Mouse (Mus musculus): ENCODE measurements around the gene Syne1. TPM values are rescaled to one million over a fixed set of nuclear protein-coding genes. Genes with fewer than 3 reads are reported as not detected.

Syne1 gene
- total RNA-seq, 2 experiments from 2014 or later = 34.7 to 54.5 TPM

DNA sequence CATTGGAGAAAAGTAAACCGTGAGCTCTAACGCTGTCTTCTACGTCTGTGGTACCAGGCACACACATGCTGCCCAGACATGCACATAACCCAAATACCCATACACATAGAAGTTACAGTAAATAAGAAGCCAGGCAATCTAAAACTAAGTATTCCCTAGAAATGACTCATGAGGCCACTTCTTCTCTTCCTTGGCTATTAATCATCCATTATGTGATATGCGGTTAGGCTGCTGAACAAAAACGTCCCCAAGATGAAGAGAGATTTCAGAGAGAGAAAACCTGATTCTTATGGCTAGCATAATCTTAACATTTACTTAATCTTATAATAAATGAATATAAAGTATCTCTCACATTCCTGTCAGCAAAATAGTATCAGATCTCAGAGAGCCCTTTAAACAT lies 409.8 kb downstream of the Syne1 start:
- DNase-seq = no peak

DNA sequence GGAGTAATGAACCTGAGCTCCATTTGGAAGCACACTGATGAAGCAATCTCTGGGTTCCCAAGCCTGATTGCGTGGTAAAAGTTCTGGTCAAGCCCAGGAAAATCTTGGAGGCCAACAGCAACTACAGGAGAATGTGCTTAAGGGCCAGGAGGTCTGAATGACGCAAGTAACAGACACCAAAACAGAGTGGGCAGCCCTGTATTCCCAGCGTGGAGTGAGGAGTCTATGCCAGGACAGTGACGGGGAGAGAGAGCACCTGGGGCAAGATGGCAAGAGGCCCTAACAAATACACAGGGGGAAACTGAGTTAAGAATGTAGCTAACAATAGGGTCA lies 411.4 kb downstream of the Syne1 start:
- DNase-seq = peak; percentile 9

DNA sequence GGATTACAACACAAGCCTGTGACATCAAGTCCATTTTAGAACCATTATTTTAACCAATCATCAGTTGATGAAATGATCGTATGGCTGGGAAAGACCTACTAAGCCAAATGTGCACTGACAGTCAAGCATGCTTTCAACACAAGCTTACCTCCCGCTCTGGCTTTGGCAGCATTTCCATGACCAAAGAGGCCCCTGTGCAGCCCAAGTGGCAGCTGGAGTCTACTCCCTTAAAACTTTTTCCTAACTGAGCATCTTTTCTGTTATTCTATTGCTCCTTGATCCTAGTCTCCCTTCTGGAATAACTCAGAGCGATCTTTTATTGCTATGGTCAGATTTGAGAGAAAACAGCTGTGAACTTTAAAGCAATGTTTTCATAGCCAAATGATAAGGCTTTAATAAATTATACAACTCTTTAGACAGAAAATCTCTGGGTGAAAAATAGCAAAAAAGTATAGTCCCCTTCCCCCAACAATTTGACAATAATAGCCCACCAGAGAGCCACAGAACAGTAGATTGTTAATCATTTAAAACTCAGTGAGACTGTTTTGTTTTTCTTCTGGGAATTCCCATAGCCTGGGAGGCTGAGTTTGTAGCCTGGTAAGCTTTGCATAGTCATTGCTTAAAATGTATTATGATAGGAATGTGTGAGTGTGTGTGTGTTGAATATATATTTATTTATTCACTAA lies 411.9 kb downstream of the Syne1 start:
- DNase-seq = no peak

GRCm38 (mm10) chr10:5132050-5132449 lies 419.2 kb downstream of the Syne1 start:
- no peak for DNase-seq

GRCm38 (mm10) chr10:5130495-5130894 lies 420.8 kb downstream of the Syne1 start:
- DNase-seq = no peak

DNA sequence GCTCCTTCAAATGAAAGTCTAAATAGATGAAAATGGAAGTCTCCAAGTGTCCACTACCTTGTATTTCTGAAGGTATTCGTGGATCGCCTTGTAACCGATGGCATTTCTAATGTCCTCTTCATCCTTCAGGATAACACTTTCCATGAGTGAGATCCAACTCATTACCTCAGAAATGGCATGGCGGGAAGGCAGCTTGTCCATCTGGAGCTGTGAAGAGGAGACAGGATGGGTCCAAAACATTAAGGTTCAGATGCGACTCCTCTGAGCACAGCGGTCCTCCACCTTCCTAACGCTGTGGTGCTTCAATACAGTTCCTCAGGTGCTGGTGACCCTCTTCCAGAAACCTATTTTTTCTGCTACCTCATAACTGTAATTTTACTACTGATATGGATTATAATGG lies 426.5 kb downstream of the Syne1 start:
- DNase-seq = no peak

- DNase-seq = no peak
Observed at GRCm38 (mm10) chr10:5116720-5117119, 434.6 kb downstream of the Syne1 start.

- DNase-seq = no peak
Observed at GRCm38 (mm10) chr10:5116155-5116554, 435.1 kb downstream of the Syne1 start.

- DNase-seq = peak; percentile 44
Observed at GRCm38 (mm10) chr10:5110773-5111172, 440.5 kb downstream of the Syne1 start.

- DNase-seq = no peak
Observed at GRCm38 (mm10) chr10:5097754-5098137, 453.5 kb downstream of the Syne1 start.

- DNase-seq = peak; percentile 58
Observed at GRCm38 (mm10) chr10:5096996-5097753, 454.1 kb downstream of the Syne1 start.

- DNase-seq = no peak
Observed at GRCm38 (mm10) chr10:5089133-5089532, 462.1 kb downstream of the Syne1 start.

DNA sequence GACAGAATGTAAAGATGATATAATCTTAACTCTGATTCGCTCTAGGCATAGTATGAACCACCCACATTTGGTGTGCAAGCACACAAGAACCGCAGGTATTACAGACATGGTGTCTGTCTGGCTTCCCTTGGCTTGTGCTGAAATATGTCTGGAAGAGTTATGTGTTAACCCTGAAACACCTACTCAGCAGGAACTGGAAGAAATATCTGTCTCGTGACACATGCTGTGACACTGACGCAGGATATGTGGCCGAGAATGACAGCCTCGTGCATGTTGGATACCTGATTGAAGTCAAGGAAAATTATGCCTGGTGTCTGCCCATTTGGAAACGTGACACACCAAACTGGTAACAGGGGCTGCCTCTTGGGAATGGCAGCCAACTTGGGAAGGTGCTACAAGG lies 463.9 kb downstream of the Syne1 start:
- no peak for DNase-seq

DNA sequence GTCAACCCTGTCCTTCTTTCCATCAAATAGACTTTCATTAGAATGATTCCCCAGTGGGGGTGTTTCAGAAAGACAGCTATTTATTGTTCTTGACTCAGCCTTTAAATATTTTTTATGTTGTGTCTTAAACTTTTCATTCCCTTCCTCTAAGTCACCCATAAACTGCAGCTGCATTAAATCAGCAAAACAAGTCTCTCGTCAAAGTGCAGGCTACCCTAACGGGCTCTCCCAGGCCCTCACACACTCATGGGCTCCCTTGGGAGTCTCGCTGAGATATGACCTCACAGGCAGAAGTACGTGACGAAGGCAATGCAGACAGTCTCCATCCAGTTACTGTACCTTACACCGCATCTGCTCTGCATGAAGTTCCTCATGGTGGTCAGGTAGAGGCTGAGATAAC lies 465.0 kb downstream of the Syne1 start:
- DNase-seq = no peak

GRCm38 (mm10) chr10:5085792-5086191 lies 465.5 kb downstream of the Syne1 start:
- no peak for DNase-seq

GRCm38 (mm10) chr10:5083716-5084115 lies 467.6 kb downstream of the Syne1 start:
- no peak for DNase-seq

DNA sequence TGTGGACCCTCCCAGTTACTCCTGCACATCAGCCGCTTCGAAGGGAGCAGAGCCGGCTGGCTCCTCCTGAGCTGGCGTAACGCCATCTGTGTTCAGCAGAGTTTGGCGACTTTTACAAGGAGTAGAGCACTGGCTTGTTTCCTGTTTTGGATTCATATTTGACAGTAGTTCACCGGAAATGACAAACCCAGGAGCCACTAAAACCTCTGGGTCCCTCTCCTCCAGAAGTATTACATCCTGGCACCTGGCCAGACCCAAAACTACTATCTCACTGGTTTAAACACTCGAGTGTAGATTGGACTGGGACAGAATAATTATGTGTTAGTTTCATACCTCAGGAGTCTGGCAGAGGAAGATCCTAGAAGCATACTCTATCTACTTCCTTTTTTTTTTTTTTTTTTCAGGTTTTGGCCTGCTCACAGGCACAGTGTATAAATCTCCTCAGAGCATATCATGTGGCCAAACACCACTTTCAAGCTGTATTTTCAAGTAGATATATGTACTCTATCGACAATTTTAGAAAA lies 471.3 kb downstream of the Syne1 start:
- peak; percentile 48 for DNase-seq

- no peak for DNase-seq
Observed at GRCm38 (mm10) chr10:5075724-5076123, 475.6 kb downstream of the Syne1 start.

GRCm38 (mm10) chr10:5072054-5072453 lies 479.2 kb downstream of the Syne1 start:
- no peak for DNase-seq

DNA sequence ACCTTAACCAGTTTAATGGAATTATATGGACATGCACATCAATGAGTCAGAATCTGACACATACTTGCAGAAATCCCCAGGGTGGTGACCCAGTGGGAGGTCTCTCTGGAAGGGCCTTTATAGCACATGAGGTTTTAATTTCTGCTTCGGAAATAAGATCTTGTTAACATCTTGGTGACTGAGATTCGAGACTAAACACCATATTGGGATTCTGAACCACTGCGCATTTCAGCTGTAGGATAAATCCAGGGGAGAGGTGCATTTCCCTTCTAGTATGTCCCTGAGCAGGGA lies 480.4 kb downstream of the Syne1 start:
- DNase-seq = no peak

- no peak for DNase-seq
Observed at GRCm38 (mm10) chr10:5070168-5070940, 480.9 kb downstream of the Syne1 start.

DNA sequence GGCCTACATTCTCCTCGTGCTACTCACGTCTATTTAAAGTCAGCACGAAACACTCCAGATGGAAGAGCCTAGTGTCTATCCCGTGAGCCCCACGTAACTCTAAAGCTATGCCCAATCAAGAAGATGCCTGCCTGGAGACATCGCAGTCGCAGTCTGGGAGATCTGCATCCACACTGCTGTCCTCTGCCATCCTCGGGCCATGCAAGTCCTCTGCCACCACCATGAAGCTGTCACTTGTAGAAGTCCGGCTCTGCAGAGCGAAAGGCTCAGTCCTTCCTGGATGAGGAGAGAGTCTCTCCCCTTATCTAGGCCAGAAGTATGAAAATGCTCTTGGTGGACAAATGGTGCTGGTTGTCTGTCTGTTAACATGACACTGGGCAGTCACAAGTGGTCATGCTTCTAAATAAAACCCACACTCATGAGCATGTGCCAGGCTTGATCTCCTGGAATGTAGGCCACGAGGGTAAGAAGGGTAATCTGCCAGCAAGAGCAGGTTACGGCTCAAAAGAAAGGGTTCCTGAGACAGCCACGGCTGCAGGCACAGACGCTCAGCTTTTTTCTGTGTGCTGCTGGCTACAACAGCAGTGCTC lies 482.5 kb downstream of the Syne1 start, which contains the start of gene Gm10097:
TSS of gene Gm10097 (plus strand) at position 517 of the 590 bp plus-strand sequence.
- peak; percentile 26 for DNase-seq

DNA sequence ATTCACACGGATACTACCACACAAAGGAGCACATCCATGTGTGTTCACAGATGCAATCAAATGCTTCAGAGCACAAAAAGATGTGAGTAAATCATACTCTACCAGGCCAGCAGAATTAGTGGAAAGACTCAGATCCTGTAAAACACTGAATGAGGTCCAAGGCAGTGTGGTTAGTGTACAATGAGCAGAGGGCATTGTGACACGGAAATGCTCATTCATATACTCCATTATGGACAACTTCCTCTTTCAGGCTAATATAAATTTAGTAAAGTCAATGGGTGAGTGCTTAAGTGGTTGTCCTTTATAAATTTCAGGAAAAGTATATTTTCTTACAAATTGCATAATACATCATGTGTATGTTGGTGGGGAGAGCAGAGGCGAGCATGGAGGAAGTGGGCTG lies 484.2 kb downstream of the Syne1 start:
- no peak for DNase-seq

Data from gastrocnemius, postnatal 25 days (tissue).